Mouse (Mus musculus): Measurements from ENCODE around the gene Tubgcp3. TPM values are rescaled to one million over a fixed set of nuclear protein-coding genes. Genes with fewer than 3 reads are reported as not detected.

Gene Tubgcp3
- total RNA-seq, 1 experiment from 2014 or later, result 31.8 TPM

Small RNA genes within 50 kb of the gene (microRNA-seq; reads per million reads assigned to microRNA genes)
- 0 reads per million in 2 experiments for gene Gm26483

Other genes starting within 250 kb of the Tubgcp3 start
- gene Spaca7, start 99.2 kb downstream of the Tubgcp3 start, total RNA-seq (2021), result not detected in 2 replicates
- 66.9 and 72.1 TPM in 2 replicates for gene Atp11a, start 84.8 kb upstream of the Tubgcp3 start, total RNA-seq (2021)
- 59.3 and 66.7 TPM in 2 replicates for gene Mcf2l, start 201.6 kb upstream of the Tubgcp3 start, total RNA-seq (2021)